Mouse (Mus musculus): ENCODE measurements around the gene Clnk. TPM values are rescaled to one million over a fixed set of nuclear protein-coding genes. Genes with fewer than 3 reads are reported as not detected.

Clnk gene
- polyA plus RNA-seq, 1 experiment from 2014 or later = 0.18 TPM

DNA sequence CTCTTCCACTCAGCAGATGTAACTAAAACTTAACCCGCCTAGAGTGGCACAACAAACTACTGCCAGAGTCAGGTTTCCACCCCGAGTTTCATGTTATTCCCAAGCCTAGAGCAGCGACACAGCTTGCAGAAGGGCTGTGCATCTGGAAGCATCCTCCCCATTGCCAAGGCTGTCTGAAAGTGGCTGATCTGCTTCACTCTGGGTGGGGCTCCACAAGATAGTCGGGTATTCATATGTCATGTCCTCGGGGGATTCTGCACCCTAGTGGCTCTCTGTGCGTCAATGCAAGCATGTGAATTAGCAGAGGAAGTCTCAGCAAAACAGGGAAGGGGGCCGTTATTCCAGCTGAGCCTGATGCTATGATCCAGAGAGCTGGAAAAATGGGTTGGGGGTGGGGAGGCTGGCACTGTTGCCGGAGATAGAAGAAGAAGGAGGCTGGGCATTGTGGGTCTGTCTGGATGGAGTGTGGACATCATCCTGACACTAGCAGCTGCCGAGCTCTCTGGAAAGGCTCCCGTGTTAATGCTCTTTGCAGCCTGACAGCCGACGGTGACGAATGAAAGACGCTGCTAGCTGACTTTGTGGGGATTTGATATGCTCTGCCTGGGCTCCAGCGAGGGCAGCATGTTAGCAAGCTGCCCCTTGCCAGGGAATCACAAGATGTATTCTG lies 88.6 kb downstream of the Clnk start:
- no peaks in the 10 kb centered on the region for H3K27me3 ChIP-seq (ENCODE audit: control insufficient read depth, insufficient read depth, low read length)
- WGBS = 41% methylated on average over 15 of the region's 15 CpGs
- ATAC-seq (ENCODE audit: low FRiP score) = peak; percentile 40
- H3K9me3 ChIP-seq (ENCODE audit: control insufficient read depth, low read length) = no peaks in the 10 kb centered on the region
- H3K4me3 ChIP-seq (ENCODE audit: low read depth, low read length) = no peak overlapping the region
- peaks cover 8% of the 10 kb centered on the region; the same call in 1 of the 2 replicates for H3K4me1 ChIP-seq (ENCODE audit: control insufficient read depth, insufficient read depth, low read length)
- H3K36me3 ChIP-seq (ENCODE audit: control insufficient read depth, insufficient read depth, low read length) = no peaks in the 10 kb centered on the region
- no peak overlapping the region for H3K4me2 ChIP-seq
- no peak for DNase-seq (ENCODE audit: low spot score, missing footprints)
- H3K27ac ChIP-seq (ENCODE audit: low read depth, low read length) = no peak overlapping the region
- H3K9ac ChIP-seq (ENCODE audit: low read length) = no peak overlapping the region; the same call in 1 of the 2 replicates

DNA sequence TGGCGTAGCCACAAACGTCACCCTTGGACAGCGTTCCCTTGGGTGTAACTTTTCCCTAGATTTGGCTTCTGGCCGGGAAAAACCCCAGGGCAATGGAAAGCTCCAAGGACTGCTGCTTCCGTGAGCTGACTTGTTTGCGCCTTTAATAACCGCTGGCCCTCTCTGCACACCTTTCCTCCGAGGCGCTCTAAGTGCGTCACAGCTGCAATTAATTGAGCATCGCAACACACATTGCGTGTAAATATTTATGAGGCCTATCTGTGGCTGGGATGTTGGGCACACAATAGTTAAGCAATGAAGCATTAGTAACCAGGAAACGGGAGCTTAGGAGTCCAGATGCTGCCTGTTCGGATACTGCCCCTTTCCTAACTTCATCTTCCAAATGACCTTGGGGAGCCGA lies 90.5 kb downstream of the Clnk start:
- Histone ChIP-seq H3K9ac (ENCODE audit: low read length) (no peak overlapping the region), H3K4me2 (no peak overlapping the region), H3K27ac (ENCODE audit: low read depth, low read length) (no peak overlapping the region), H3K4me3 (ENCODE audit: low read depth, low read length) (no peak overlapping the region), H3K4me1 (ENCODE audit: control insufficient read depth, insufficient read depth, low read length) (peaks cover 8% of the 10 kb centered on the region; the same call in 1 of the 2 replicates), H3K27me3 (ENCODE audit: control insufficient read depth, insufficient read depth, low read length) (no peaks in the 10 kb centered on the region), H3K36me3 (ENCODE audit: control insufficient read depth, insufficient read depth, low read length) (no peaks in the 10 kb centered on the region), H3K9me3 (ENCODE audit: control insufficient read depth, low read length) (no peaks in the 10 kb centered on the region)
- WGBS = 76% methylated on average over 15 of the region's 15 CpGs
- DNase-seq (ENCODE audit: low spot score, missing footprints) (no peak), ATAC-seq (ENCODE audit: low FRiP score) (peak; percentile 36; the same call in 1 of the 2 replicates)

DNA sequence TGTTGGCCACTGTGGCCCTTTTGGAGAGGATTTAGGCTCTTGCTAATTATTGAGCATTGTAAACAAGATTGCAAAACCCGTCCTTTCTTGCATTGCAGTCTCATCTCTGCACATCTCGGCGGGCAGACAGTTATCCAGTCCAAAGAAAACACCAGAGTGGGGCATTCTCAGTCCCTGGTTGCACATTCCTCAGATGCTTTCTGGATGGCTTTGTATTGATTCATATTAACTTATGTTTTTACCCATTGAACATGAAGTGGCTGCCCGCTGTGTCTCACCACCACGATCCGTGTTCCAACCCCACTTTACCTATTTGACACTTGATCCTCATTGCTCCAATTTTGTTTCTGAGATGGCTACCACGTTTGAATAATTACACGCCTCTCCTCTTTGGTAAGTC lies 90.9 kb downstream of the Clnk start:
- DNase-seq (ENCODE audit: low spot score, missing footprints) = no peak
- Histone ChIP-seq H3K4me2 (no peak overlapping the region), H3K4me1 (ENCODE audit: control insufficient read depth, insufficient read depth, low read length) (peaks cover 8% of the 10 kb centered on the region; the same call in 1 of the 2 replicates), H3K9ac (ENCODE audit: low read length) (no peak overlapping the region), H3K27ac (ENCODE audit: low read depth, low read length) (no peak overlapping the region), H3K27me3 (ENCODE audit: control insufficient read depth, insufficient read depth, low read length) (no peaks in the 10 kb centered on the region), H3K4me3 (ENCODE audit: low read depth, low read length) (no peak overlapping the region), H3K36me3 (ENCODE audit: control insufficient read depth, insufficient read depth, low read length) (no peaks in the 10 kb centered on the region), H3K9me3 (ENCODE audit: control insufficient read depth, low read length) (no peaks in the 10 kb centered on the region)
- ATAC-seq (ENCODE audit: low FRiP score) = no peak
- 76% methylated on average over 8 of the region's 8 CpGs for WGBS

DNA sequence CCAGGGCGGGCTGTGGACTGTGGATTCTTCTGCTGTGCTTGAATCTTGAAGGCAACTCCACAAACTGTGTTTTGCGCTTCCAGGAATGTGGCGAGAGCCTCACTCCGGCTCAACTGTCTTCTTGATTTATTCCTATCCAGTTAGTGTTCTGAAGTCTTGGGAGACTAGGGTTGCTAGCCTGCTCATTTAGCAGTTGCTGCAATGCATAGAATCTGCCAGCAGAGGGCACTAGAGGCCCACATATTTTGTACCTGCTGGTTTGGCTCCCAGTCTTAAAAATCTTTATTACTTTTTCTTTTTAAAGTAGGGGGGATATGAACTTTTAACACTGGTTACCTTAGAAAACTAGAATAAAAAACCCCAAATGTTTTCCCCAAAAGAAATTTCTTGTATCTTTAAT lies 94.8 kb downstream of the Clnk start:
- WGBS = 37% methylated on average over 4 of the region's 4 CpGs
- no peaks in the 10 kb centered on the region for H3K9me3 ChIP-seq (ENCODE audit: control insufficient read depth, low read length)
- DNase-seq (ENCODE audit: low spot score, missing footprints) (peak; percentile 98), ATAC-seq (ENCODE audit: low FRiP score) (no peak)
- no peak overlapping the region for H3K9ac ChIP-seq (ENCODE audit: low read length)
- no peaks in the 10 kb centered on the region for H3K27me3 ChIP-seq (ENCODE audit: control insufficient read depth, insufficient read depth, low read length)
- H3K36me3 ChIP-seq (ENCODE audit: control insufficient read depth, insufficient read depth, low read length) = no peaks in the 10 kb centered on the region
- no peak overlapping the region for H3K4me2 ChIP-seq
- H3K4me3 ChIP-seq (ENCODE audit: low read depth, low read length) = no peak overlapping the region
- no peaks in the 10 kb centered on the region for H3K4me1 ChIP-seq (ENCODE audit: control insufficient read depth, insufficient read depth, low read length)
- no peak overlapping the region for H3K27ac ChIP-seq (ENCODE audit: low read depth, low read length)

DNA sequence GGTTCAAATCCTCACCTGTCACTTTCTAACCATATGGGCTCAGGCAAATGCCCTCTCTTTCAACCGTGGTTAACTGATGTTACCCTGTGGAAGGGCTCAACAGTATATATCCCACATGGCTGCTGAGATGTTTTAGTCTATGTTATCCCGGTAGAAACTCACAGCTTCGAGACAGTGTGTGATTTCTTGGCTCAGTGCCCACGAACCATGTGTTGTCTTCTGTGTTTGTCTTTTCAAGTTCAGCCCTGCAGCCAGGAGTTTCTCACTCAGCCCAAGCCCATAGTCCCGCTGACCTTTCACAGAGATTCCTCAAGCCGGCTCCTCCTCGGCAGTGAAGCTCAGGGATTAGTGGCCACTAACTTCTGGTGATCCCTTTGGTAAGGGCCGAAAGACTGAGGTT lies 96.0 kb downstream of the Clnk start:
- H3K27ac ChIP-seq (ENCODE audit: low read depth, low read length) = no peak overlapping the region
- H3K4me3 ChIP-seq (ENCODE audit: low read depth, low read length) = no peak overlapping the region
- H3K4me2 ChIP-seq = no peak overlapping the region
- H3K9ac ChIP-seq (ENCODE audit: low read length) = no peak overlapping the region
- H3K27me3 ChIP-seq (ENCODE audit: control insufficient read depth, insufficient read depth, low read length) = no peaks in the 10 kb centered on the region
- H3K4me1 ChIP-seq (ENCODE audit: control insufficient read depth, insufficient read depth, low read length) = no peaks in the 10 kb centered on the region
- ATAC-seq (ENCODE audit: low FRiP score) = no peak
- DNase-seq (ENCODE audit: low spot score, missing footprints) = no peak
- 57% methylated on average over 8 of the region's 8 CpGs for WGBS
- no peaks in the 10 kb centered on the region for H3K9me3 ChIP-seq (ENCODE audit: control insufficient read depth, low read length)
- no peaks in the 10 kb centered on the region for H3K36me3 ChIP-seq (ENCODE audit: control insufficient read depth, insufficient read depth, low read length)

DNA sequence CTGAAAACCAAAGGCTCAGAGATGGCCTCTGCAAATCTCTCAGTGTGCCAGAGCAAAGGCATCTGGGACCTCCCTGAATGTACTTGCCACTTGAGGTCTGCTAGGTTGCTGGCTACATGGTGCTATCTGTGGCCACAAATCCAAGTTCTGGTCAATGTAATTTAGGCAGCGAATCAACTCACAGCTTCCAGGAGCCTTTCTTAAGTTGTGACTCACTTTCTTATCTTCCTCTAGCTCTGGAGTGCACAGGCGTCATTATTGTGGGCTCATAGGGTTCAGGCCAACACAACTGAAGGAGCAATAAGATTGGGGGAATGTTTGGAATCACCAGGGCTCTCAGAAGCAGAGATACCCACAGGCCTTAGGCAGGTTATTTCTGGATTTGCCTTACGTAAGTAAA lies 96.6 kb downstream of the Clnk start:
- no peaks in the 10 kb centered on the region for H3K4me1 ChIP-seq (ENCODE audit: control insufficient read depth, insufficient read depth, low read length)
- ATAC-seq (ENCODE audit: low FRiP score) (no peak), DNase-seq (ENCODE audit: low spot score, missing footprints) (no peak)
- H3K27ac ChIP-seq (ENCODE audit: low read depth, low read length) = no peak overlapping the region
- no peaks in the 10 kb centered on the region for H3K27me3 ChIP-seq (ENCODE audit: control insufficient read depth, insufficient read depth, low read length)
- WGBS = 86% methylated on average over 3 of the region's 3 CpGs
- H3K36me3 ChIP-seq (ENCODE audit: control insufficient read depth, insufficient read depth, low read length) = no peaks in the 10 kb centered on the region
- no peak overlapping the region for H3K4me2 ChIP-seq
- H3K9ac ChIP-seq (ENCODE audit: low read length) = no peak overlapping the region
- no peaks in the 10 kb centered on the region for H3K9me3 ChIP-seq (ENCODE audit: control insufficient read depth, low read length)
- no peak overlapping the region for H3K4me3 ChIP-seq (ENCODE audit: low read depth, low read length)

DNA sequence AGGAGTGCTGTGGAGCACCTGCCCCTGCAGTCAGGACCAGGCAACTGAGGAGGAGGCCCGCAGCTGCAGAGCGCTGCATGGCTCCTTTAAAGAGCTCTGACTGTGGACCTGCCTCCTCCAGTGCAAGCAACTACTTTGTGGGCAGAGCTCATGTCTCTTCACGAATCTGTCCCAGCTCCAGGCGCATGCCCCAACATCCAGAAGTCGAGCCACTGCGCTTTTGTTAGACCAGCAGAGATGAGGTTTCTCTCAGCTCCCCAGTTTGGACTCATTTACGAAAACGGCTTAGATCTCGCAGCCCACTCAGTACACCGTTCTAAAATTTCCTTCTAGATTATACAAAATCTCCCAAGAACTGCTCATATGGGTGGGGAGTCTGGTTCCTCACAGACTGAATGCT lies 101.1 kb downstream of the Clnk start:
- no peaks in the 10 kb centered on the region for H3K27me3 ChIP-seq (ENCODE audit: control insufficient read depth, insufficient read depth, low read length)
- H3K36me3 ChIP-seq (ENCODE audit: control insufficient read depth, insufficient read depth, low read length) = no peaks in the 10 kb centered on the region
- H3K4me1 ChIP-seq (ENCODE audit: control insufficient read depth, insufficient read depth, low read length) = no peaks in the 10 kb centered on the region
- ATAC-seq (ENCODE audit: low FRiP score) (no peak), DNase-seq (ENCODE audit: low spot score, missing footprints) (no peak)
- no peaks in the 10 kb centered on the region for H3K9me3 ChIP-seq (ENCODE audit: control insufficient read depth, low read length)
- H3K9ac ChIP-seq (ENCODE audit: low read length) = no peak overlapping the region
- no peak overlapping the region for H3K4me2 ChIP-seq
- H3K4me3 ChIP-seq (ENCODE audit: low read depth, low read length) = no peak overlapping the region
- H3K27ac ChIP-seq (ENCODE audit: low read depth, low read length) = no peak overlapping the region
- WGBS = 72% methylated on average over 10 of the region's 10 CpGs

DNA sequence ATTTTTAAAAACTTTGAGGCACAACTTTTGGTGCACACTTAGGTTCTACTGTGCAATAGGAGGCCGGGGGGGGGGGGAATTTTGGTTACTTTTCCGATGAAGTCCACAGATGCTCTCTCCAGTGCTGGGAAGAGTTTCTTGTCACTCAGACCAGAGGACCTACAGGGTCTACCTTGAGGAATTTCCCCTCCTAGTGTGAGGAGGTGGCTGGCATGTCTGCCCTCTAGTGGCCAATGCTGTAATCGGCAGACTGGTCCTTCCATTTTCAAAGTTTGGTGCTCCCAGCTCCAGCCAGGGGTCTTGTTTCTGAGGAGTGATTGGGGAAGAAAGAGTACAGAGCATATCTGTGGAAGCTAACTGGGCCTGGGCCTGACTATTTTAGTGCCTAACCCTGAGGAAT lies 121.7 kb downstream of the Clnk start:
- Histone ChIP-seq H3K4me1 (ENCODE audit: control insufficient read depth, insufficient read depth, low read length) (no peaks in the 10 kb centered on the region), H3K4me2 (no peak overlapping the region), H3K36me3 (ENCODE audit: control insufficient read depth, insufficient read depth, low read length) (no peaks in the 10 kb centered on the region), H3K9ac (ENCODE audit: low read length) (no peak overlapping the region), H3K4me3 (ENCODE audit: low read depth, low read length) (no peak overlapping the region), H3K9me3 (ENCODE audit: control insufficient read depth, low read length) (no peaks in the 10 kb centered on the region), H3K27ac (ENCODE audit: low read depth, low read length) (no peak overlapping the region), H3K27me3 (ENCODE audit: control insufficient read depth, insufficient read depth, low read length) (no peaks in the 10 kb centered on the region)
- no peak for ATAC-seq (ENCODE audit: low FRiP score)
- DNase-seq (ENCODE audit: low spot score, missing footprints) = peak; percentile 92
- 26% methylated on average over 3 of the region's 3 CpGs for WGBS

DNA sequence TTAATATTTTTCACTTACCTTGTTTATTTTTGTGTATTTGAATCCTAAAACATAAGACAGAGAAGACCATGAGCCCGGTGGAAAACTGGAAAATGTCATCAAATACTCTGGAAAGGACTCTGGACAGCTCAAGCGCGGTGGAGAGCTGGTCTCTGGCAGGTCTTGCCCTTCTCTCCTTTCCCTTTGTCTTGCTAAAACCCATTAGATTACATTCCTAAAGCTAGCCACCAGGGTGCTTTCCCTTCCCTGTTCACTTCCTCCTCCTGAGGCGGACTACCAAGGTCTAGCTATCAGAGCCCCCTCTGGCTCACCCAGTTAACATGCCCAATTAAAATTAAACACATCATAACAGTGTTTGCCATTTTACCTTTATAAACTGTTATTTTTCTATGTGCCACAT lies 123.9 kb downstream of the Clnk start:
- DNase-seq (ENCODE audit: low spot score, missing footprints) (peak; percentile 2), ATAC-seq (ENCODE audit: low FRiP score) (no peak)
- no peak overlapping the region for H3K27ac ChIP-seq (ENCODE audit: low read depth, low read length)
- H3K36me3 ChIP-seq (ENCODE audit: control insufficient read depth, insufficient read depth, low read length) = no peaks in the 10 kb centered on the region
- 8% methylated on average over 4 of the region's 4 CpGs for WGBS
- no peaks in the 10 kb centered on the region for H3K27me3 ChIP-seq (ENCODE audit: control insufficient read depth, insufficient read depth, low read length)
- no peak overlapping the region for H3K9ac ChIP-seq (ENCODE audit: low read length)
- H3K4me3 ChIP-seq (ENCODE audit: low read depth, low read length) = no peak overlapping the region
- no peak overlapping the region for H3K4me2 ChIP-seq
- H3K4me1 ChIP-seq (ENCODE audit: control insufficient read depth, insufficient read depth, low read length) = no peaks in the 10 kb centered on the region
- H3K9me3 ChIP-seq (ENCODE audit: control insufficient read depth, low read length) = no peaks in the 10 kb centered on the region
